Mouse (Mus musculus): Measurements from ENCODE around the gene Ifrd1. TPM values are rescaled to one million over a fixed set of nuclear protein-coding genes. Genes with fewer than 3 reads are reported as not detected.

Ifrd1 gene
- polyA plus RNA-seq, 1 experiment, result 59.0 TPM

DNA sequence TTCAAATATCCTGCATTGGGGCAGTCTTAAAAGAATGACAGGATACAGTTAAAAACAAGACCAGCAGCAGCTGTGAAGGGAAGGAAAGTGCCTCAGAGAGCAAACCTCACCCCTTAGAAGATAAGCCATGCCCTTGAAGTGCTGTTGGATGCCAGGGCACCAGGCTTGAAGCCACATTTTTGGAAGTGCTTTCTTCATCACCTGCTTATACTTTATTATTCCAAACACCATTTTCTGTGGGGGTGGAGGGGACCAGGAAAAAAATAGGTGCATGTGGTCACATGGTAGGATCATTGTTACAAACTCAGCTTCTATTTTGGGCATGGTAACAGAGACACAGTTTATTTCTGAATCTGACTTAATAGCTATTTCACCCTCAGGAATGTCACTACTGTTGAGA lies 50.8 kb downstream of the Ifrd1 start:
- TF ChIP-seq POLR2A (IDR thresholded peaks at IDR 0.05; ENCODE audit: borderline replicate concordance, extremely low read depth, insufficient read depth, insufficient read length, poor library complexity, severe bottlenecking) (no peak), CTCF (IDR thresholded peaks at IDR 0.05; ENCODE audit: borderline replicate concordance, extremely low read depth, insufficient read depth, insufficient read length) (no peak)

DNA sequence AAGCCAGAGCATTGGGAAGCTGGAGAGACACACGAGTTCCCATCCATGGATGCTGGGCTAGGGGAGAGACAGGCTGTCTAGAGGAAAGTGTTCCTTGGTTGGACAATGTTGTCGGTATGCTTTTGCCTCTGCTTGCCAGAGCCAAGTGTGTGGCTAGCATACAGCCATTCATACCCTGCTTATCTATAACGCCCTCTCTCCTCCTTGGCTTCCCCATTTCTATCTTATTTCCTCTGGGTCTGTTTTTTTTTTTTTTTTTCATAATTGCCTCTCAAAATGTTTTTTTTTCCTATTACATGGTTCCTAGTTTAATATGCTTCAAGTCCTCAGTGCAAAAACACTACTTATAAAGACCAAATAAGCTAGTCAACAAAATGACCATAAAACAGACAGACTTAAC lies 62.8 kb downstream of the Ifrd1 start:
- TF ChIP-seq POLR2A (IDR thresholded peaks at IDR 0.05; ENCODE audit: borderline replicate concordance, extremely low read depth, insufficient read depth, insufficient read length, poor library complexity, severe bottlenecking), result no peak
- TF ChIP-seq CTCF (IDR thresholded peaks at IDR 0.05; ENCODE audit: borderline replicate concordance, extremely low read depth, insufficient read depth, insufficient read length), result no peak
- DNase-seq (ENCODE audit: low read depth), result no peak

More for the DNA sequence above, 50.8 kb downstream of the Ifrd1 start:
- no peak for DNase-seq (ENCODE audit: low read depth)

DNA sequence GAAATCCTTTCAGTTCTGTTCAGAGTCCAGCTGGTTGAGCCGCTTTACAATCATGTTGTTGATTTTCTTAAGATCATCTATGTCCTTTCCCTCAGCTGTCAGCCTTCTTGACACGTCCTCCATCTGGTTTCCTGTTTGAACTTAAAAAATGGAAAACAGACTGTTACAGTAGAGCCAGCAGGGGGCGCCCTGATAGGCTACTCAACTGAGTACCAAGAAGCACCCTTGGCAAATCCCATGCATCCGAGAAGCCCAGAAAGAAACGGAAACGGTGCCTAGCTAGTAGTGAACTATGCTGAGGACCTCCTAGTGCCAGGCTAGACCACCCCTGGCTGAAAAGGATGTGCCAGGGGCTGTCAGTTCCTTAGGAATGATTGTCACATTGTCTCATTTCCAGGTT lies 71.2 kb downstream of the Ifrd1 start:
- TF ChIP-seq CTCF (IDR thresholded peaks at IDR 0.05; ENCODE audit: borderline replicate concordance, extremely low read depth, insufficient read depth, insufficient read length), result peak; percentile 18; the same call in 1 of the 2 replicates
- TF ChIP-seq POLR2A (IDR thresholded peaks at IDR 0.05; ENCODE audit: borderline replicate concordance, extremely low read depth, insufficient read depth, insufficient read length, poor library complexity, severe bottlenecking), result no peak
- peak; percentile 24 for DNase-seq (ENCODE audit: low read depth)

DNA sequence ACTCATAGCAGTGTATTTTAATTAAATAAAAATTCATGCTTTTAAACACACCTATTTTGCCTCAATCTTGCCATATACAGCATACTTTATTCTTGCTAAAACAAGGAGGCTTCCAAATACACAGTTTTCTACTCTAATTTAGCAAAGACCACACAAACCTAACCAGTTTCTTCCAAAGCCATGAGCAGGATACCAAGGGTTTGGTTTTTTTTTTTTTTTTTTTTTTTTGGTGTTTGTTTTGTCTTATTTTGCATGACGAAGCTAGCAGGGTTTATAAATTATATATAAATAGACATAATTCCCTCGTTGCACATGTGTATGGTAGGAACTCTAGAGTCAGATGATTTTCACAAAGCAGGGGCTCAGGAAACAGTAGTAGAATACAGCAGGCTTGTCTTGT lies 72.1 kb downstream of the Ifrd1 start:
- DNase-seq (ENCODE audit: low read depth), result no peak
- TF ChIP-seq POLR2A (IDR thresholded peaks at IDR 0.05; ENCODE audit: borderline replicate concordance, extremely low read depth, insufficient read depth, insufficient read length, poor library complexity, severe bottlenecking) (no peak), CTCF (IDR thresholded peaks at IDR 0.05; ENCODE audit: borderline replicate concordance, extremely low read depth, insufficient read depth, insufficient read length) (no peak)

DNA sequence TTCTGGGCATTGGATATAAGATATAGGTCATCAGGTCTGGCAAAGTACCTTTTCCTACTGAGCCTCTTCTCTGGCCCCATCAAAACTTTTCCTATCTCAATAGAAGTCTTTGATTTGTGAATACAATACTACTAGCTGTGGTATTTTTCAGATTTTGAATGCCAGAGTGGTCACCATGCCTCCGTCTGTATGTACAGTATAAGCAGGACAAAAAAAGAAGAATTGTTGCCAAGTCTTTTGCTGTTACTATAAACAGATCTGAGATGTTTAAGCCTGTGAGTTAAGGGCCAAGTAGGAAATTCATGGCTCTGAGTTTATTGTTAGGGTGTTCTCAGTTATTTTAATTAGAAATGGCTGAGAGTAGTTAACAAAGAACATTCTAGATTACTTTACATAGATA lies 73.1 kb downstream of the Ifrd1 start:
- DNase-seq (ENCODE audit: low read depth), result peak; percentile 40

DNA sequence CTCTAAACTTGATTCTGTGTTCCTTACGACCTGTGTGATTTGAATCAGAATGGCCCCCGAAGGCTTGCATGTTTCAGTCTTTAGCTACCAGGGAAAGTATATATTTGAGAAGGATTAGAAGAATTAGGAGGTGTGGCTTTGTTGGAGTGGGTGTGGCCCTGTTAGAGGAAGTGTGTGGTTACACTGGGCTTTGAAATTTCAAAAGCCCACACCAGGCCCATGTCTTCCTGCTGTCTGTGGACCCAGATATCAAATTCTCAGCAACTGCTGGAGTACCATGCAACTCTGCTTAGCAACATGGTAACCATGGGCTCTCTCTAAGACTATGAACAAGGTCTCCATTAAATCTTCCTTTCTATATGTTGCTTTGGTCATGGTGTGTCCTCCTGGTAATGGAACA lies 76.7 kb downstream of the Ifrd1 start:
- no peak for TF ChIP-seq POLR2A (IDR thresholded peaks at IDR 0.05; ENCODE audit: borderline replicate concordance, extremely low read depth, insufficient read depth, insufficient read length, poor library complexity, severe bottlenecking)
- TF ChIP-seq CTCF (IDR thresholded peaks at IDR 0.05; ENCODE audit: borderline replicate concordance, extremely low read depth, insufficient read depth, insufficient read length), result no peak
- no peak for DNase-seq (ENCODE audit: low read depth)

DNA sequence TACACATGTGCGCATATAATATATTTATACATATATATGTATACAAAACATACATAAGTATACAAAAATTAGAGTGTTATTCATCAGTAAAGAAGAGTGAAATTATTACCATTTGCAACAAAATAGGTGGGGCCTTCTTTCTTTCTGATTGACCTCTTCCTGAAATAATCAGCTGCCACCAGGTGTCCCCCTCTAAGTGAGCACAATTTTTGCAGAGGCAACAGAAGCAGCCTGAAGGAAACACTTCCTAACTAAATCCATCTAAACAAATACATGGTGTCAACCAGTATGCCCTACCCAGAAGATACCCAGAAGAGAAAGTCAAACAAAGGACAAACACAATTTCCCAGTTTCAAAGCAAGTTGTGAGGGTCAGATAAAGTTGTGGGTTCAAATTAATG lies 78.6 kb downstream of the Ifrd1 start:
- no peak for DNase-seq (ENCODE audit: low read depth)
- TF ChIP-seq POLR2A (IDR thresholded peaks at IDR 0.05; ENCODE audit: borderline replicate concordance, extremely low read depth, insufficient read depth, insufficient read length, poor library complexity, severe bottlenecking), result no peak
- no peak for TF ChIP-seq CTCF (IDR thresholded peaks at IDR 0.05; ENCODE audit: borderline replicate concordance, extremely low read depth, insufficient read depth, insufficient read length)

DNA sequence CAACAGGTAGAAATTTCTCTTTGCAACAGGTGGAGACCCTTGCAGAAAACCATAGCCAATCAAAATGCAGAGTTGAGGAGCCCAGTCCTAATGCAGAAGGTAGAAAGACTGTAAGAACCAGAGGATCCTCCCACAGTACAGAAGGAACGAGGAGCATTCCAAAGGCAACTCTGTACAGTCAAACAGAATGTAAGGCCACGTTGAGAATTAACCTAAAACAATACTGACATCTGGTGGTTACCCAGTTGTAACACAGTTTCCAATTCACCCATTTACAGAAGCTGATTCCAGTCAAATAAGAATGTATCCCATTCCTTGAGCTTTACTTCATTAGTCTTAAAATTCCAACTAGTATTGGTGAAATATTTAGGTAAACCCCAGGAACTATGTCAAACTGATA lies 83.7 kb downstream of the Ifrd1 start:
- peak; percentile 75 for DNase-seq (ENCODE audit: low read depth)
- TF ChIP-seq CTCF (IDR thresholded peaks at IDR 0.05; ENCODE audit: borderline replicate concordance, extremely low read depth, insufficient read depth, insufficient read length), result peak; percentile 37; the same call in 1 of the 2 replicates
- TF ChIP-seq POLR2A (IDR thresholded peaks at IDR 0.05; ENCODE audit: borderline replicate concordance, extremely low read depth, insufficient read depth, insufficient read length, poor library complexity, severe bottlenecking), result no peak

DNA sequence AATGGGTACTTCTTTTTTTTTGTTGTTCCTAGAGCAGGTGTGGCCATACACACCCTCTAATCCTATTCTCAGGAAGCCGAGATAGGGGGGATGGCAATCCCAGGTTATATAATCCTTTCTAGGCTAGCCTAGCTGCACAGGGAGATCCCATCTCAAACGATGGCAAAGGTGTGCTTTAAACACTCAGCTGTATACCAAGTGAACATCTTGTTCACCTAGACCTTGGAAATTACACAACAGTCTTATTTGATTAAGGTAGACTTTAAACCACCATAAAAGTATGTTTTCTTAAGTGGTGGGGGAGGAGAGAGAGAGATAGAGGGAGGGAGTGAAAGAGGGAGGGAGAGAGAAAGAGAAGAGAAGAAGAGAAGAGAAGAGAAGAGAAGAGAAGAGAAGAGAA lies 87.5 kb downstream of the Ifrd1 start:
- DNase-seq (ENCODE audit: low read depth), result no peak
- TF ChIP-seq CTCF (IDR thresholded peaks at IDR 0.05; ENCODE audit: borderline replicate concordance, extremely low read depth, insufficient read depth, insufficient read length) (no peak), POLR2A (IDR thresholded peaks at IDR 0.05; ENCODE audit: borderline replicate concordance, extremely low read depth, insufficient read depth, insufficient read length, poor library complexity, severe bottlenecking) (no peak)

DNA sequence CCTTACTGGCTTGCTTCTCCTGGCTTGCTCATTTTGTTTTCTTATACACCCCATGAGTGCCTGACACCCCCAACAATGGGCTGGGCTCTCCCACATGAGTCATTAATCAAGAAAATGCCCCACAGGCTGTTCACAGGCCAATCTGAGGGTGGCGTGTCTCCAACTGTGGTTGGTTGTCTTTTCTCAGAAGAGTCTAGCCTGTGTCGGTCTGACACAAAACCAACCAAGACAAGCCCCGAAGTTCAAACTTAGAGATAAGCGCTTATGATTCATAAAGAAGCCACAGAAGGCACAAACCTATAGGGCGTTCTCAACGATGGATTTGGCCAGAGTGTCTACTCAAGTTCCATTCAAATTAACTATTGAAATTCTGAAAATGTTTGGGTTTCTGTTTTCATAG lies 94.1 kb downstream of the Ifrd1 start:
- TF ChIP-seq POLR2A (IDR thresholded peaks at IDR 0.05; ENCODE audit: borderline replicate concordance, extremely low read depth, insufficient read depth, insufficient read length, poor library complexity, severe bottlenecking) (no peak), CTCF (IDR thresholded peaks at IDR 0.05; ENCODE audit: borderline replicate concordance, extremely low read depth, insufficient read depth, insufficient read length) (no peak)

DNA sequence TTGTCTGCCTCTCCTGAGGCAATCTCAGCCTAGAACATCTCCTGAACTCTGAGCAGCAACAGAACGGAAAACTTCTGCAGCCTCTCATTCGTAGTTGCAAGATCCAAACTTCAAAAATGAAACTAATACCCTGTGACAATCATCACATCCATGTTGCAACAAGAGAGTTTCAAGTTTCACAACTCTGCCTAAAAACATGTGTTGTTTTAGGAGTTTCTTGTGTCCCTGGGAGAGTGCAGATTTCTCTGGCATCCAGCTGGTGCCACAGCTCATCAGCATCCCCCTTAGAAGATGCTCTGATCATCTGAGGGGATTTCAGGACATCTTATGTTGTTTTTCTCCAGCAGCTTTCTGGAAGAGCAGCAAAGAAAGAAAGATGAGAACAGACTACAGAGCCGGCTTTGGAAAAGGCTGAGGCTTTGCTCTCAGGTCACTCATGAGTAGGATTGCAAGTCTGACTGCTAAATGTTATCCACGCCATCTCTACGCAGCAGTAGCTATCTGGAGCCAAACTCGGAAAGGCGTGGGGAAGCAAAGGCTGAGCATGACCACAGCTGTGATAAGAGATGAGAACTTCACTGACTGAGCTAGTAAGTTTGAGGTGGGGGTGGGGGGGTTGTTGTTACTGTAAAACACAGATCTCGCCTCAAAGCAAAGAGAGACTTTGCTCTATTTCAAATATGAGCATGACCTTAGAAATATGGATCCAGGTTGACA lies 95.8 kb downstream of the Ifrd1 start:
- TF ChIP-seq POLR2A (IDR thresholded peaks at IDR 0.05; ENCODE audit: borderline replicate concordance, extremely low read depth, insufficient read depth, insufficient read length, poor library complexity, severe bottlenecking), result no peak
- TF ChIP-seq CTCF (IDR thresholded peaks at IDR 0.05; ENCODE audit: borderline replicate concordance, extremely low read depth, insufficient read depth, insufficient read length), result no peak
- no peak for DNase-seq (ENCODE audit: low read depth)

More for the DNA sequence above, 94.1 kb downstream of the Ifrd1 start:
- DNase-seq (ENCODE audit: low read depth), result no peak

Other genes starting within 250 kb of the Ifrd1 start
- gene Arl4a, start 210.5 kb downstream of the Ifrd1 start, polyA plus RNA-seq (2012; rRNA removed), result 35.2 and 52.1 TPM in 2 replicates
- 0.03 and 0.09 TPM in 2 replicates for gene Scin, start 114.3 kb downstream of the Ifrd1 start, polyA plus RNA-seq (2012; rRNA removed)
- gene Lsmem1, start 49.0 kb downstream of the Ifrd1 start, polyA plus RNA-seq (2012; rRNA removed), result 0.25 and 0.26 TPM in 2 replicates
- 17.7 and 18.7 TPM in 2 replicates for gene Zfp277, start 197.4 kb upstream of the Ifrd1 start, polyA plus RNA-seq (2012; rRNA removed)
- 25.8 and 29.5 TPM in 2 replicates for gene Dock4, start 197.4 kb upstream of the Ifrd1 start, polyA plus RNA-seq (2012; rRNA removed)

All from brain, embryonic 14.5 days (tissue).